Mouse (Mus musculus): Measurements from ENCODE around the gene Mad1l1. TPM values are rescaled to one million over a fixed set of nuclear protein-coding genes. Genes with fewer than 3 reads are reported as not detected.

The Mad1l1 gene
- polyA plus RNA-seq, 1 experiment from 2014 or later = 37.4 TPM

GRCm38 (mm10) chr5:140055431-140055830 is 265.9 kb downstream of the Mad1l1 start:
- Histone ChIP-seq H3K4me3 (replicated peaks; ENCODE audit: low read length) (no peak overlapping the region), H3K9me3 (replicated peaks; ENCODE audit: control insufficient read depth, low read length) (no peaks in the 10 kb centered on the region), H3K36me3 (ENCODE audit: control insufficient read depth, insufficient read depth, low read length) (no peaks in the 10 kb centered on the region), H3K27me3 (ENCODE audit: control insufficient read depth, insufficient read depth, low read length) (no peaks in the 10 kb centered on the region), H3K27ac (ENCODE audit: low read length) (no peak overlapping the region), H3K4me1 (ENCODE audit: control insufficient read depth, insufficient read depth, low read length) (no peaks in the 10 kb centered on the region), H3K9ac (ENCODE audit: low read length) (no peak overlapping the region), H3K4me2 (ENCODE audit: low read depth, low read length) (no peak overlapping the region)
- no peak for ATAC-seq (ENCODE audit: insufficient read depth, low FRiP score)
- WGBS = 81% methylated on average over 3 of the region's 3 CpGs

GRCm38 (mm10) chr5:140053626-140054025 is 267.7 kb downstream of the Mad1l1 start:
- H3K9me3 ChIP-seq (replicated peaks; ENCODE audit: control insufficient read depth, low read length) = no peaks in the 10 kb centered on the region
- H3K9ac ChIP-seq (ENCODE audit: low read length) = no peak overlapping the region
- no peaks in the 10 kb centered on the region for H3K36me3 ChIP-seq (ENCODE audit: control insufficient read depth, insufficient read depth, low read length)
- no peak overlapping the region for H3K4me2 ChIP-seq (ENCODE audit: low read depth, low read length)
- no peak overlapping the region for H3K4me3 ChIP-seq (replicated peaks; ENCODE audit: low read length)
- 77% methylated on average over 3 of the region's 3 CpGs for WGBS
- H3K27ac ChIP-seq (ENCODE audit: low read length) = no peak overlapping the region
- ATAC-seq (ENCODE audit: insufficient read depth, low FRiP score) = no peak
- H3K4me1 ChIP-seq (ENCODE audit: control insufficient read depth, insufficient read depth, low read length) = no peaks in the 10 kb centered on the region
- H3K27me3 ChIP-seq (ENCODE audit: control insufficient read depth, insufficient read depth, low read length) = no peaks in the 10 kb centered on the region

GRCm38 (mm10) chr5:140052405-140052804 is 268.9 kb downstream of the Mad1l1 start:
- Histone ChIP-seq H3K27me3 (ENCODE audit: control insufficient read depth, insufficient read depth, low read length) (no peaks in the 10 kb centered on the region), H3K4me3 (replicated peaks; ENCODE audit: low read length) (no peak overlapping the region), H3K4me1 (ENCODE audit: control insufficient read depth, insufficient read depth, low read length) (no peaks in the 10 kb centered on the region), H3K27ac (ENCODE audit: low read length) (no peak overlapping the region), H3K9ac (ENCODE audit: low read length) (no peak overlapping the region), H3K9me3 (replicated peaks; ENCODE audit: control insufficient read depth, low read length) (no peaks in the 10 kb centered on the region), H3K36me3 (ENCODE audit: control insufficient read depth, insufficient read depth, low read length) (no peaks in the 10 kb centered on the region), H3K4me2 (ENCODE audit: low read depth, low read length) (no peak overlapping the region)
- ATAC-seq (ENCODE audit: insufficient read depth, low FRiP score) = no peak
- WGBS = 76% methylated on average over 3 of the region's 3 CpGs

GRCm38 (mm10) chr5:140045453-140045852 is 275.9 kb downstream of the Mad1l1 start:
- ATAC-seq (ENCODE audit: insufficient read depth, low FRiP score) = no peak; the same call in 1 of the 2 replicates
- H3K27ac ChIP-seq (ENCODE audit: low read length) = no peak overlapping the region

GRCm38 (mm10) chr5:140043002-140043401 is 278.4 kb downstream of the Mad1l1 start:
- no peaks in the 10 kb centered on the region for H3K4me1 ChIP-seq (ENCODE audit: control insufficient read depth, insufficient read depth, low read length)
- 73% methylated on average over 1 of the region's 1 CpGs for WGBS
- no peak overlapping the region for H3K4me3 ChIP-seq (replicated peaks; ENCODE audit: low read length)
- no peaks in the 10 kb centered on the region for H3K9me3 ChIP-seq (replicated peaks; ENCODE audit: control insufficient read depth, low read length)
- no peak overlapping the region for H3K27ac ChIP-seq (ENCODE audit: low read length)
- no peaks in the 10 kb centered on the region for H3K36me3 ChIP-seq (ENCODE audit: control insufficient read depth, insufficient read depth, low read length)
- H3K9ac ChIP-seq (ENCODE audit: low read length) = no peak overlapping the region
- no peaks in the 10 kb centered on the region for H3K27me3 ChIP-seq (ENCODE audit: control insufficient read depth, insufficient read depth, low read length)
- no peak for ATAC-seq (ENCODE audit: insufficient read depth, low FRiP score)
- H3K4me2 ChIP-seq (ENCODE audit: low read depth, low read length) = no peak overlapping the region

More at GRCm38 (mm10) chr5:140045453-140045852, 275.9 kb downstream of the Mad1l1 start:
- WGBS = 76% methylated on average over 2 of the region's 2 CpGs
- Histone ChIP-seq H3K36me3 (ENCODE audit: control insufficient read depth, insufficient read depth, low read length) (no peaks in the 10 kb centered on the region), H3K9me3 (replicated peaks; ENCODE audit: control insufficient read depth, low read length) (no peaks in the 10 kb centered on the region), H3K4me1 (ENCODE audit: control insufficient read depth, insufficient read depth, low read length) (no peaks in the 10 kb centered on the region), H3K27me3 (ENCODE audit: control insufficient read depth, insufficient read depth, low read length) (no peaks in the 10 kb centered on the region), H3K4me2 (ENCODE audit: low read depth, low read length) (no peak overlapping the region), H3K9ac (ENCODE audit: low read length) (no peak overlapping the region), H3K4me3 (replicated peaks; ENCODE audit: low read length) (no peak overlapping the region)

- Histone ChIP-seq H3K4me1 (ENCODE audit: control insufficient read depth, insufficient read depth, low read length) (no peaks in the 10 kb centered on the region), H3K4me3 (replicated peaks; ENCODE audit: low read length) (no peak overlapping the region), H3K36me3 (ENCODE audit: control insufficient read depth, insufficient read depth, low read length) (no peaks in the 10 kb centered on the region), H3K9me3 (replicated peaks; ENCODE audit: control insufficient read depth, low read length) (no peaks in the 10 kb centered on the region), H3K27ac (ENCODE audit: low read length) (no peak overlapping the region), H3K9ac (ENCODE audit: low read length) (no peak overlapping the region), H3K4me2 (ENCODE audit: low read depth, low read length) (no peak overlapping the region), H3K27me3 (ENCODE audit: control insufficient read depth, insufficient read depth, low read length) (no peaks in the 10 kb centered on the region)
- WGBS = 71% methylated on average over 3 of the region's 3 CpGs
- ATAC-seq (ENCODE audit: insufficient read depth, low FRiP score) = no peak
These were observed 279.2 kb downstream of the Mad1l1 start for GRCm38 (mm10) chr5:140042002-140042611.

DNA sequence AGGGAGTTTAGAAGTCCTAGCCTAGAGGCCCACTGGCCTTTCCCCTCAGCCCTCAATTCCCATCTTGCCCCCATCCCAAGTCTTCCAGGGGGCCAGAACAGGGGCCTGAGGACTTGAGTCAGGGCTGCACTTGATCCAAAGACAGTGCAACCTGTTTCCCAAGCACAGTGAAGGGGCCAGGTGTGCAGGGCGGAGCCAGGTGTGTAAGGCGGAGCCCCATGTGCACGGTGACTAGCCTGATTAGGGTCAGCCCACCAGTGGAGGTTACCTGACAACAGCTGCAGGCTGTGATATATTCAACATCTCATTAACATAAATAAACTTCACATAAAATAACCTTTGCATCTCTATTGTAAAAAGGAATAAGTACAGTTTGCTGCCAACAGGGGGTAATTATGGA is 280.3 kb downstream of the Mad1l1 start:
- no peaks in the 10 kb centered on the region for H3K27me3 ChIP-seq (ENCODE audit: control insufficient read depth, insufficient read depth, low read length)
- H3K4me2 ChIP-seq (ENCODE audit: low read depth, low read length) = no peak overlapping the region
- no peaks in the 10 kb centered on the region for H3K9me3 ChIP-seq (replicated peaks; ENCODE audit: control insufficient read depth, low read length)
- WGBS = 87% methylated on average over 3 of the region's 3 CpGs
- ATAC-seq (ENCODE audit: insufficient read depth, low FRiP score) = 0 out of 2 replicates have a peak, but pooled peaks have one; percentile 45
- no peak overlapping the region for H3K4me3 ChIP-seq (replicated peaks; ENCODE audit: low read length)
- H3K4me1 ChIP-seq (ENCODE audit: control insufficient read depth, insufficient read depth, low read length) = no peaks in the 10 kb centered on the region
- no peak overlapping the region for H3K27ac ChIP-seq (ENCODE audit: low read length)
- H3K36me3 ChIP-seq (ENCODE audit: control insufficient read depth, insufficient read depth, low read length) = no peaks in the 10 kb centered on the region
- H3K9ac ChIP-seq (ENCODE audit: low read length) = no peak overlapping the region

GRCm38 (mm10) chr5:140037587-140038233 is 283.6 kb downstream of the Mad1l1 start:
- no peak overlapping the region for H3K4me3 ChIP-seq (replicated peaks; ENCODE audit: low read length)
- no peaks in the 10 kb centered on the region; the same call in 1 of the 2 replicates for H3K4me1 ChIP-seq (ENCODE audit: control insufficient read depth, insufficient read depth, low read length)
- no peaks in the 10 kb centered on the region for H3K27me3 ChIP-seq (ENCODE audit: control insufficient read depth, insufficient read depth, low read length)
- no peak overlapping the region for H3K9ac ChIP-seq (ENCODE audit: low read length)
- H3K36me3 ChIP-seq (ENCODE audit: control insufficient read depth, insufficient read depth, low read length) = no peaks in the 10 kb centered on the region
- H3K4me2 ChIP-seq (ENCODE audit: low read depth, low read length) = no peak overlapping the region
- ATAC-seq (ENCODE audit: insufficient read depth, low FRiP score) = no peak
- no peak overlapping the region for H3K27ac ChIP-seq (ENCODE audit: low read length)
- WGBS = 83% methylated on average over 6 of the region's 6 CpGs
- no peaks in the 10 kb centered on the region for H3K9me3 ChIP-seq (replicated peaks; ENCODE audit: control insufficient read depth, low read length)

DNA sequence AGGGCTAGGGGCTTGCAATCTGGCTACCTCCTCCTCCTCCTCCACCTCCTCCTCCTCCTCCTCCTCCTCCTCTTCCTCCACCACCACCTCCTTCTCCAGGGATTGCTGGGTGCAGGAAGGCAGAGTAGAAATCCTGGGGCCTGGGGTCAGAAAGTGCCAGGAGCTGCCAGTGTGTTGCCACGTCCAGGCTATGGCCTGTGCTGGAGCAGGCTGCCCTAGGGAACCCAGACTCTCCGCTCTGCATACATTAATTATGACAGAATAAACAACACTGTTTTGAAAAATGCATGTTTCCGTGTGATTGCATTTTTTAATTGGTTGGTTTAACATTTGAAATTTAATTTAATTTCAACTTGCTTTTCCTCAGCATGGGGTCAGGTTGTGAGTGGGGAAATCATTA is 285.7 kb downstream of the Mad1l1 start:
- no peaks in the 10 kb centered on the region for H3K27me3 ChIP-seq (ENCODE audit: control insufficient read depth, insufficient read depth, low read length)
- H3K9ac ChIP-seq (ENCODE audit: low read length) = no peak overlapping the region
- H3K4me2 ChIP-seq (ENCODE audit: low read depth, low read length) = no peak overlapping the region
- H3K36me3 ChIP-seq (ENCODE audit: control insufficient read depth, insufficient read depth, low read length) = no peaks in the 10 kb centered on the region
- no peak for ATAC-seq (ENCODE audit: insufficient read depth, low FRiP score)
- H3K27ac ChIP-seq (ENCODE audit: low read length) = no peak overlapping the region
- WGBS = 70% methylated on average over 3 of the region's 3 CpGs
- H3K4me3 ChIP-seq (replicated peaks; ENCODE audit: low read length) = no peak overlapping the region
- no peaks in the 10 kb centered on the region; the same call in 1 of the 2 replicates for H3K4me1 ChIP-seq (ENCODE audit: control insufficient read depth, insufficient read depth, low read length)
- H3K9me3 ChIP-seq (replicated peaks; ENCODE audit: control insufficient read depth, low read length) = no peaks in the 10 kb centered on the region

Data from stomach, embryonic 16.5 days (tissue).